Mouse (Mus musculus) intestine, postnatal 0 days (tissue): Measurements from ENCODE around the gene Slc25a10. TPM values are rescaled to one million over a fixed set of nuclear protein-coding genes. Genes with fewer than 3 reads are reported as not detected.

ENCODE experiments used
- ATAC-seq: fragments of 200-750 bp; cut with Nextera tagmentation; 2 replicates; pipeline ENCODE4 v1.8.0; 2017; ENCODE audit warnings: mild to moderate bottlenecking, moderate TSS enrichment, moderate library complexity
- H3K27ac ChIP-seq: fragments of 300-500 bp; sonication (generic); 2 replicates; pipeline ENCODE4 v1.5.1; 2014; ENCODE audit warnings: mild to moderate bottlenecking, low read depth, low read length, moderate library complexity
- H3K27me3 ChIP-seq: fragments of 300-500 bp; sonication (generic); replicated peaks from 2 replicates; pipeline ENCODE4 v1.6.1; 2014; ENCODE audit warnings: low read length, mixed read lengths; ENCODE audit not compliant: control insufficient read depth, insufficient read depth
- H3K36me3 ChIP-seq: fragments of 300-500 bp; sonication (generic); 2 replicates; pipeline ENCODE4 v1.6.1; 2014; ENCODE audit warnings: mild to moderate bottlenecking, moderate library complexity; ENCODE audit not compliant: control insufficient read depth, insufficient read depth
- H3K4me1 ChIP-seq: fragments of 300-500 bp; sonication (generic); replicated peaks from 2 replicates; pipeline ENCODE4 v1.6.1; 2014; ENCODE audit warnings: antibody characterized with exemption, low read length, mixed read lengths; ENCODE audit not compliant: control insufficient read depth, insufficient read depth
- H3K4me2 ChIP-seq: fragments of 300-500 bp; sonication (generic); replicated peaks from 2 replicates; pipeline ENCODE4 v1.6.1; 2014; ENCODE audit warnings: low read depth, mild to moderate bottlenecking, moderate library complexity
- H3K4me3 ChIP-seq: fragments of 300-500 bp; sonication (generic); 2 replicates; pipeline ENCODE4 v1.5.1; 2014; ENCODE audit warnings: low read depth, low read length
- H3K9ac ChIP-seq: fragments of 300-500 bp; sonication (generic); 2 replicates; pipeline ENCODE4 v1.6.1; 2014; ENCODE audit warnings: mild to moderate bottlenecking, low read depth, low read length
- H3K9me3 ChIP-seq: fragments of 300-500 bp; sonication (generic); 2 replicates; pipeline ENCODE4 v1.6.1; 2016; ENCODE audit warnings: mixed run types; ENCODE audit not compliant: control insufficient read depth
- CTCF ChIP-seq: sonication (generic); IDR thresholded peaks from 2 replicates; pipeline ENCODE4 v1.5.1; 2016; ENCODE audit warnings: low read depth, mild to moderate bottlenecking, control low read depth, antibody characterized with exemption, moderate library complexity
- WGBS: fragments of 180-500 bp; shearing (Covaris S2); extraction: QIAGEN DNeasy Blood & Tissue Kit; methylation state at CpG from one replicate; pipeline ENCODE4 v1.1.7; 2014; 5-methylcytosine and 5-hydroxymethylcytosine counted together
- polyA plus RNA-seq: library from polyadenylated mRNA; unstranded; fragments of >200 nt; fragmentation: Nextera tagmentation; extraction: Ambion mirVana; gene quantifications from 2 replicates; pipeline ENCODE4 v1.2.1, GENCODE M21; 2015

Slc25a10 gene
- polyA plus RNA-seq, 1 experiment from 2014 or later, result 139 TPM

GRCm38 (mm10) chr11:120458847-120459597, 32.6 kb upstream of the Slc25a10 start:
- H3K9ac ChIP-seq, result peak overlapping the region; percentile 83
- peak; percentile 47 for TF ChIP-seq CTCF
- H3K9me3 ChIP-seq, result no peaks in the 10 kb centered on the region
- H3K4me2 ChIP-seq, result peak overlapping the region; percentile 91
- H3K27ac ChIP-seq, result no peak overlapping the region
- H3K27me3 ChIP-seq, result no peaks in the 10 kb centered on the region
- H3K36me3 ChIP-seq, result peaks cover 22% of the 10 kb centered on the region
- peak overlapping the region; percentile 88 for H3K4me3 ChIP-seq
- H3K4me1 ChIP-seq, result 0 out of 2 replicates have a peak, but pooled peaks cover 3% of the 10 kb centered on the region
- 53% methylated on average over 6 of the region's 6 CpGs for WGBS
- no peak for ATAC-seq

GRCm38 (mm10) chr11:120463536-120463935, 28.1 kb upstream of the Slc25a10 start:
- Histone ChIP-seq H3K36me3 (peaks cover 28% of the 10 kb centered on the region), H3K27ac (no peak overlapping the region), H3K9me3 (no peaks in the 10 kb centered on the region), H3K4me1 (peaks cover 11% of the 10 kb centered on the region; the same call in 1 of the 2 replicates), H3K27me3 (no peaks in the 10 kb centered on the region), H3K4me2 (no peak overlapping the region), H3K4me3 (no peak overlapping the region), H3K9ac (no peak overlapping the region)
- TF ChIP-seq CTCF, result no peak
- no peak for ATAC-seq
- WGBS, result 89% methylated on average over 2 of the region's 2 CpGs

- no peak for TF ChIP-seq CTCF
- peaks cover 9% of the 10 kb centered on the region; the same call in 1 of the 2 replicates for H3K4me1 ChIP-seq
- no peak overlapping the region for H3K9ac ChIP-seq
- no peak for ATAC-seq
- H3K4me3 ChIP-seq, result no peak overlapping the region
- WGBS, result 86% methylated on average over 5 of the region's 5 CpGs
- no peak overlapping the region for H3K27ac ChIP-seq
- H3K9me3 ChIP-seq, result no peaks in the 10 kb centered on the region
- H3K36me3 ChIP-seq, result peaks cover 30% of the 10 kb centered on the region
- no peaks in the 10 kb centered on the region for H3K27me3 ChIP-seq
- H3K4me2 ChIP-seq, result no peak overlapping the region
These were observed 27.3 kb upstream of the Slc25a10 start for GRCm38 (mm10) chr11:120464365-120464764.

DNA sequence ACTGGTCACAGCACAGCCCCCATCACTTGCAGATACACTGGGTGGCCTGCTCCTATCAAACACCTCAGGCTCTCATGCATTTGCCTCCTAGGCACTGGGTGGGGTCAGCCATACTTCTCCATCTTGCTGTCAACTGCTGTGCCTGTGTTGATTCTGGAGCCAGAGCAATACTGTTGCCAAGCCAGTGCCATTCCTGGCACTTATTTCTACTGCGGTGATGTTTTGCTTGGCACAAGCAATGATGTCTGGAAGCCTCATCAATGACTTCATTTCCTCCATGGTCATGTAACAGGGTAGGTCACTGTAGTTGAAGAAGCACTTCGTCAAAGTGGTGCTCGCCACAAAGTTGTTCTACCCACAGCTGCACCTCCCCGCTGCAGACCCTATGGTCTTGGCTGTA, 26.1 kb upstream of the Slc25a10 start:
- Histone ChIP-seq H3K4me1 (peaks cover 9% of the 10 kb centered on the region; the same call in 1 of the 2 replicates), H3K9ac (no peak overlapping the region), H3K27me3 (no peaks in the 10 kb centered on the region), H3K4me3 (no peak overlapping the region), H3K27ac (no peak overlapping the region), H3K36me3 (peaks cover 41% of the 10 kb centered on the region), H3K4me2 (no peak overlapping the region), H3K9me3 (no peaks in the 10 kb centered on the region)
- no peak for ATAC-seq
- TF ChIP-seq CTCF, result no peak
- 77% methylated on average over 4 of the region's 4 CpGs for WGBS

- no peaks in the 10 kb centered on the region for H3K27me3 ChIP-seq
- H3K4me3 ChIP-seq, result peak within 1 kb of the TSS; percentile 97
- TF ChIP-seq CTCF, result 0 out of 2 replicates have a peak, but pooled peaks have one; percentile 3
- peak within 1 kb of the TSS; percentile 89 for H3K4me2 ChIP-seq
- under 1% methylated on average over 54 of the region's 54 CpGs for WGBS
- H3K36me3 ChIP-seq, result peaks cover 41% of the 10 kb centered on the region
- peaks cover 9% of the 10 kb centered on the region; the same call in 1 of the 2 replicates for H3K4me1 ChIP-seq
- H3K27ac ChIP-seq, result peak within 1 kb of the TSS; percentile 66
- H3K9me3 ChIP-seq, result no peaks in the 10 kb centered on the region
- H3K9ac ChIP-seq, result peak within 1 kb of the TSS; percentile 89
- ATAC-seq, result peak; percentile 100
These were observed 24.4 kb upstream of the Slc25a10 start, which contains the start of gene Arl16 for GRCm38 (mm10) chr11:120467051-120467735. Arl16 (minus strand) TSS chr11:120467607.

- H3K9ac ChIP-seq, result peak overlapping the region; percentile 89
- peak overlapping the region; percentile 97 for H3K4me3 ChIP-seq
- no peak for TF ChIP-seq CTCF
- no peaks in the 10 kb centered on the region for H3K9me3 ChIP-seq
- H3K4me2 ChIP-seq, result peak overlapping the region; percentile 89
- 0% methylated on average over 33 of the region's 33 CpGs for WGBS
- peak; percentile 61; the same call in 1 of the 2 replicates for ATAC-seq
- peaks cover 41% of the 10 kb centered on the region for H3K36me3 ChIP-seq
- peak overlapping the region; percentile 66 for H3K27ac ChIP-seq
- H3K4me1 ChIP-seq, result peaks cover 9% of the 10 kb centered on the region; the same call in 1 of the 2 replicates
- no peaks in the 10 kb centered on the region for H3K27me3 ChIP-seq
These were observed 23.9 kb upstream of the Slc25a10 start for GRCm38 (mm10) chr11:120467736-120468092.
